Mouse (Mus musculus): ENCODE results near the gene Lrp2bp.
A peak's percentile ranks its signal among the peaks of the same experiment; 100 is the strongest.

Gene Lrp2bp

GRCm38 (mm10) chr8:45990631-45991310, 8.3 kb upstream of the Lrp2bp start:
- Histone ChIP-seq H3K36me3 (ENCODE audit: insufficient read depth, low read length) (peaks cover 14% of the 10 kb centered on the region; the same call in 1 of the 2 replicates), H3K4me1 (replicated peaks; ENCODE audit: low read depth, low read length) (0 out of 2 replicates have a peak, but pooled peaks cover 4% of the 10 kb centered on the region), H3K27me3 (ENCODE audit: insufficient read depth, low read length) (no peaks in the 10 kb centered on the region), H3K9me3 (ENCODE audit: low read length) (no peaks in the 10 kb centered on the region), H3K4me3 (replicated peaks; ENCODE audit: low read length) (no peak overlapping the region)
- TF ChIP-seq NANOG (IDR thresholded peaks at IDR 0.05; ENCODE audit: borderline replicate concordance, low read length) (no peak), CTCF (conservative IDR thresholded peaks at IDR 0.05; ENCODE audit: low read length) (no peak), POU5F1 (IDR thresholded peaks at IDR 0.05; ENCODE audit: borderline replicate concordance, low read length) (no peak)

GRCm38 (mm10) chr8:45994111-45994510, 5.0 kb upstream of the Lrp2bp start:
- Histone ChIP-seq H3K36me3 (ENCODE audit: insufficient read depth, low read length) (peaks cover 28% of the 10 kb centered on the region), H3K27me3 (ENCODE audit: insufficient read depth, low read length) (no peaks in the 10 kb centered on the region), H3K4me1 (replicated peaks; ENCODE audit: low read depth, low read length) (peaks cover 10% of the 10 kb centered on the region), H3K4me3 (replicated peaks; ENCODE audit: low read length) (no peak overlapping the region), H3K9me3 (ENCODE audit: low read length) (no peaks in the 10 kb centered on the region)
- TF ChIP-seq POU5F1 (IDR thresholded peaks at IDR 0.05; ENCODE audit: borderline replicate concordance, low read length) (no peak), NANOG (IDR thresholded peaks at IDR 0.05; ENCODE audit: borderline replicate concordance, low read length) (no peak), CTCF (conservative IDR thresholded peaks at IDR 0.05; ENCODE audit: low read length) (peak; percentile 49)

- H3K27me3 ChIP-seq (ENCODE audit: insufficient read depth, low read length), result no peaks in the 10 kb centered on the region
- H3K4me3 ChIP-seq (replicated peaks; ENCODE audit: low read length), result no peak overlapping the region
- peaks cover 10% of the 10 kb centered on the region for H3K4me1 ChIP-seq (replicated peaks; ENCODE audit: low read depth, low read length)
- peaks cover 28% of the 10 kb centered on the region for H3K36me3 ChIP-seq (ENCODE audit: insufficient read depth, low read length)
- peaks cover 6% of the 10 kb centered on the region for H3K9me3 ChIP-seq (ENCODE audit: low read length)
- no peak for TF ChIP-seq NANOG (IDR thresholded peaks at IDR 0.05; ENCODE audit: borderline replicate concordance, low read length)
- no peak for TF ChIP-seq CTCF (conservative IDR thresholded peaks at IDR 0.05; ENCODE audit: low read length)
- no peak for TF ChIP-seq POU5F1 (IDR thresholded peaks at IDR 0.05; ENCODE audit: borderline replicate concordance, low read length)
These were observed 3.5 kb upstream of the Lrp2bp start for GRCm38 (mm10) chr8:45995576-45995975.

GRCm38 (mm10) chr8:45998228-45998627, 875 bp upstream of the Lrp2bp start:
- H3K4me1 ChIP-seq (replicated peaks; ENCODE audit: low read depth, low read length), result peaks cover 10% of the 10 kb centered on the region
- peaks cover 28% of the 10 kb centered on the region for H3K36me3 ChIP-seq (ENCODE audit: insufficient read depth, low read length)
- peaks cover 23% of the 10 kb centered on the region for H3K9me3 ChIP-seq (ENCODE audit: low read length)
- TF ChIP-seq CTCF (conservative IDR thresholded peaks at IDR 0.05; ENCODE audit: low read length), result no peak
- TF ChIP-seq POU5F1 (IDR thresholded peaks at IDR 0.05; ENCODE audit: borderline replicate concordance, low read length), result no peak
- no peak for TF ChIP-seq NANOG (IDR thresholded peaks at IDR 0.05; ENCODE audit: borderline replicate concordance, low read length)
- H3K4me3 ChIP-seq (replicated peaks; ENCODE audit: low read length), result no peak overlapping the region
- H3K27me3 ChIP-seq (ENCODE audit: insufficient read depth, low read length), result no peaks in the 10 kb centered on the region

- peak overlapping the region; percentile 80 for H3K4me3 ChIP-seq (replicated peaks; ENCODE audit: low read length)
- H3K36me3 ChIP-seq (ENCODE audit: insufficient read depth, low read length), result peaks cover 28% of the 10 kb centered on the region
- peaks cover 23% of the 10 kb centered on the region for H3K9me3 ChIP-seq (ENCODE audit: low read length)
- peaks cover 11% of the 10 kb centered on the region for H3K4me1 ChIP-seq (replicated peaks; ENCODE audit: low read depth, low read length)
- H3K27me3 ChIP-seq (ENCODE audit: insufficient read depth, low read length), result no peaks in the 10 kb centered on the region
- TF ChIP-seq CTCF (conservative IDR thresholded peaks at IDR 0.05; ENCODE audit: low read length) (no peak), NANOG (IDR thresholded peaks at IDR 0.05; ENCODE audit: borderline replicate concordance, low read length) (no peak; the same call in 1 of the 2 replicates), POU5F1 (IDR thresholded peaks at IDR 0.05; ENCODE audit: borderline replicate concordance, low read length) (no peak)
These were observed 942 bp downstream of the Lrp2bp start for GRCm38 (mm10) chr8:45999784-46000705.

- TF ChIP-seq NANOG (IDR thresholded peaks at IDR 0.05; ENCODE audit: borderline replicate concordance, low read length), result no peak
- TF ChIP-seq CTCF (conservative IDR thresholded peaks at IDR 0.05; ENCODE audit: low read length), result no peak
- no peak for TF ChIP-seq POU5F1 (IDR thresholded peaks at IDR 0.05; ENCODE audit: borderline replicate concordance, low read length)
- Histone ChIP-seq H3K9me3 (ENCODE audit: low read length) (peaks cover 17% of the 10 kb centered on the region), H3K27me3 (ENCODE audit: insufficient read depth, low read length) (no peaks in the 10 kb centered on the region), H3K36me3 (ENCODE audit: insufficient read depth, low read length) (no peaks in the 10 kb centered on the region), H3K4me1 (replicated peaks; ENCODE audit: low read depth, low read length) (peaks cover 9% of the 10 kb centered on the region), H3K4me3 (replicated peaks; ENCODE audit: low read length) (no peak within 1 kb of the TSS)
These were observed 6.5 kb downstream of the Lrp2bp start, which contains the start of gene Ankrd37 for GRCm38 (mm10) chr8:46005596-46005995. Ankrd37 (minus strand) TSS chr8:46005707.

- Histone ChIP-seq H3K27me3 (ENCODE audit: insufficient read depth, low read length) (no peaks in the 10 kb centered on the region), H3K4me1 (replicated peaks; ENCODE audit: low read depth, low read length) (peaks cover 14% of the 10 kb centered on the region), H3K4me3 (replicated peaks; ENCODE audit: low read length) (no peak overlapping the region), H3K9me3 (ENCODE audit: low read length) (peaks cover 1% of the 10 kb centered on the region; the same call in 1 of the 2 replicates), H3K36me3 (ENCODE audit: insufficient read depth, low read length) (no peaks in the 10 kb centered on the region)
- TF ChIP-seq CTCF (conservative IDR thresholded peaks at IDR 0.05; ENCODE audit: low read length), result no peak
- no peak for TF ChIP-seq NANOG (IDR thresholded peaks at IDR 0.05; ENCODE audit: borderline replicate concordance, low read length)
- no peak for TF ChIP-seq POU5F1 (IDR thresholded peaks at IDR 0.05; ENCODE audit: borderline replicate concordance, low read length)
These were observed 8.1 kb downstream of the Lrp2bp start for GRCm38 (mm10) chr8:46007050-46007672.

GRCm38 (mm10) chr8:46010306-46010705, 11.2 kb downstream of the Lrp2bp start:
- Histone ChIP-seq H3K9me3 (ENCODE audit: low read length) (no peaks in the 10 kb centered on the region), H3K36me3 (ENCODE audit: insufficient read depth, low read length) (no peaks in the 10 kb centered on the region), H3K27me3 (ENCODE audit: insufficient read depth, low read length) (no peaks in the 10 kb centered on the region), H3K4me3 (replicated peaks; ENCODE audit: low read length) (no peak overlapping the region), H3K4me1 (replicated peaks; ENCODE audit: low read depth, low read length) (peaks cover 10% of the 10 kb centered on the region)
- TF ChIP-seq CTCF (conservative IDR thresholded peaks at IDR 0.05; ENCODE audit: low read length) (no peak), POU5F1 (IDR thresholded peaks at IDR 0.05; ENCODE audit: borderline replicate concordance, low read length) (no peak), NANOG (IDR thresholded peaks at IDR 0.05; ENCODE audit: borderline replicate concordance, low read length) (no peak)
